Mouse (Mus musculus) kidney, adult 2 months (tissue): ENCODE measurements around the gene Stt3b. TPM values are rescaled to one million over a fixed set of nuclear protein-coding genes. Genes with fewer than 3 reads are reported as not detected.

Source experiments
- DNase-seq: peaks from one replicate; pipeline ENCODE4 v3.0.0; 2021
- H3K27ac ChIP-seq: fragments of 200-500 bp; 2 replicates; pipeline ENCODE4 v1.5.1; 2012; ENCODE audit warnings: low read depth, low read length, control low read depth, inconsistent platforms; ENCODE audit not compliant: insufficient read depth
- H3K27me3 ChIP-seq: fragments of 200-500 bp; replicated peaks from 2 replicates; pipeline ENCODE4 v1.6.1; 2012; ENCODE audit warnings: mild to moderate bottlenecking, moderate library complexity, low read length, inconsistent platforms; ENCODE audit not compliant: control insufficient read depth, insufficient read depth
- H3K36me3 ChIP-seq: fragments of 200-500 bp; 2 replicates; pipeline ENCODE4 v1.6.1; 2012; ENCODE audit warnings: mild to moderate bottlenecking, moderate library complexity, low read length, inconsistent platforms; ENCODE audit not compliant: control insufficient read depth, insufficient read depth
- H3K4me1 ChIP-seq: fragments of 200-500 bp; 2 replicates; pipeline ENCODE4 v1.6.1; 2011; ENCODE audit warnings: low read length; ENCODE audit not compliant: control insufficient read depth, insufficient read depth
- H3K4me3 ChIP-seq: fragments of 200-500 bp; 2 replicates; pipeline ENCODE4 v1.5.1; 2011; ENCODE audit warnings: mild to moderate bottlenecking, low read depth, low read length, control low read depth; ENCODE audit not compliant: insufficient read depth
- CTCF ChIP-seq: fragments of 200-500 bp; conservative IDR thresholded peaks from 2 replicates; pipeline ENCODE4 v1.5.1; 2011; ENCODE audit warnings: low read depth, mild to moderate bottlenecking, control low read depth, low read length, moderate library complexity, mixed read lengths; ENCODE audit not compliant: insufficient read depth, insufficient read length
- POLR2A ChIP-seq: fragments of 200-500 bp; IDR thresholded peaks from one replicate; pipeline ENCODE4 v1.6.1; 2011; ENCODE audit warnings: low read depth, low read length, control low read depth
- WGBS: fragments of 180-500 bp; shearing (Covaris S2); methylation state at CpG from one replicate; pipeline ENCODE4 v1.1.7; 2018; 5-methylcytosine and 5-hydroxymethylcytosine counted together
- polyA plus RNA-seq: library from polyadenylated mRNA; depleted of rRNA; stranded (reverse); fragments of >200 nt; gene quantifications from 2 replicates; pipeline ENCODE4 v1.2.3, GENCODE M21; 2012

Stt3b gene
- polyA plus RNA-seq, 1 experiment = 45.9 TPM

- H3K4me1 ChIP-seq = peaks cover 3% of the 10 kb centered on the region; the same call in 1 of the 2 replicates
- H3K4me3 ChIP-seq = no peak overlapping the region; the same call in 1 of the 2 replicates
- peak; percentile 32 for DNase-seq
- TF ChIP-seq CTCF = no peak
- TF ChIP-seq POLR2A = no peak
- WGBS = 20% methylated on average over 10 of the region's 10 CpGs
- H3K27ac ChIP-seq = no peak overlapping the region
- H3K27me3 ChIP-seq = no peaks in the 10 kb centered on the region
- H3K36me3 ChIP-seq = no peaks in the 10 kb centered on the region
Observed at GRCm38 (mm10) chr9:115314556-115314955, 4.3 kb upstream of the Stt3b start.

GRCm38 (mm10) chr9:115313830-115314229, 3.6 kb upstream of the Stt3b start:
- Histone ChIP-seq H3K4me3 (no peak overlapping the region), H3K4me1 (no peaks in the 10 kb centered on the region), H3K36me3 (no peaks in the 10 kb centered on the region), H3K27me3 (no peaks in the 10 kb centered on the region), H3K27ac (no peak overlapping the region)
- no peak for DNase-seq
- WGBS = 93% methylated on average over 5 of the region's 5 CpGs
- TF ChIP-seq POLR2A (no peak), CTCF (no peak)

GRCm38 (mm10) chr9:115311223-115311520, 951 bp upstream of the Stt3b start:
- H3K27ac ChIP-seq = peak overlapping the region; percentile 93
- TF ChIP-seq POLR2A (no peak), CTCF (no peak)
- DNase-seq = peak; percentile 93
- peak overlapping the region; percentile 74 for H3K4me3 ChIP-seq
- H3K27me3 ChIP-seq = no peaks in the 10 kb centered on the region
- WGBS = 6% methylated on average over 5 of the region's 5 CpGs
- H3K4me1 ChIP-seq = peaks cover 7% of the 10 kb centered on the region; the same call in 1 of the 2 replicates
- H3K36me3 ChIP-seq = no peaks in the 10 kb centered on the region

- peak; percentile 88 for DNase-seq
Observed at GRCm38 (mm10) chr9:115309977-115310345, 260 bp downstream of the Stt3b start.

GRCm38 (mm10) chr9:115309381-115309971, 745 bp downstream of the Stt3b start:
- TF ChIP-seq CTCF (no peak), POLR2A (no peak)
- Histone ChIP-seq H3K4me3 (peak overlapping the region; percentile 93), H3K4me1 (peaks cover 9% of the 10 kb centered on the region; the same call in 1 of the 2 replicates), H3K27me3 (no peaks in the 10 kb centered on the region), H3K27ac (peak overlapping the region; percentile 97), H3K36me3 (no peaks in the 10 kb centered on the region)
- no peak for DNase-seq
- under 1% methylated on average over 65 of the region's 65 CpGs for WGBS

More at GRCm38 (mm10) chr9:115309977-115310345, 260 bp downstream of the Stt3b start:
- Histone ChIP-seq H3K4me3 (peak overlapping the region; percentile 93), H3K4me1 (peaks cover 9% of the 10 kb centered on the region; the same call in 1 of the 2 replicates), H3K27ac (peak overlapping the region; percentile 97), H3K27me3 (no peaks in the 10 kb centered on the region), H3K36me3 (no peaks in the 10 kb centered on the region)
- TF ChIP-seq CTCF (no peak), POLR2A (no peak)
- WGBS = 1% methylated on average over 40 of the region's 42 CpGs

GRCm38 (mm10) chr9:115308941-115309380, 1.3 kb downstream of the Stt3b start:
- peak; percentile 33 for DNase-seq
- Histone ChIP-seq H3K4me3 (peak overlapping the region; percentile 93), H3K4me1 (peaks cover 9% of the 10 kb centered on the region; the same call in 1 of the 2 replicates), H3K27ac (peak overlapping the region; percentile 97), H3K36me3 (no peaks in the 10 kb centered on the region), H3K27me3 (no peaks in the 10 kb centered on the region)
- WGBS = 1% methylated on average over 18 of the region's 18 CpGs
- no peak for TF ChIP-seq POLR2A
- no peak for TF ChIP-seq CTCF

- WGBS = 33% methylated on average over 4 of the region's 4 CpGs
Observed at GRCm38 (mm10) chr9:115308401-115308800, 1.8 kb downstream of the Stt3b start.

More at GRCm38 (mm10) chr9:115308401-115308800, 1.8 kb downstream of the Stt3b start:
- Histone ChIP-seq H3K4me3 (peak overlapping the region; percentile 93; the same call in 1 of the 2 replicates), H3K36me3 (no peaks in the 10 kb centered on the region), H3K27me3 (no peaks in the 10 kb centered on the region), H3K27ac (no peak overlapping the region), H3K4me1 (peaks cover 9% of the 10 kb centered on the region; the same call in 1 of the 2 replicates)
- TF ChIP-seq POLR2A (no peak), CTCF (no peak)
- no peak for DNase-seq
